Mouse (Mus musculus) stomach, postnatal 0 days (tissue): ENCODE measurements around the gene 2010003K11Rik.

ENCODE experiments used
- CTCF ChIP-seq: IDR thresholded peaks from 2 replicates; pipeline ENCODE4 v1.5.1; 2016; ENCODE audit warnings: antibody characterized with exemption, low read depth, mild to moderate bottlenecking, moderate library complexity
- EP300 ChIP-seq: optimal IDR thresholded peaks from 2 replicates; pipeline ENCODE3; 2016; ENCODE audit warnings: antibody characterized with exemption

GRCm38 (mm10) chr19:4511116-4511841 lies 12.9 kb upstream of the 2010003K11Rik start:
- no peak for TF ChIP-seq CTCF
- no peak for TF ChIP-seq EP300
